ENCODE assay signal across 8 mouse cellular contexts in genomic region chr10:90828581-90829393, GRCm38 (mm10).
DNase-seq lines count a peak whose midpoint lies in the region; ATAC-seq lines count a peak whose summit lies in the region.

No protein-coding gene starts in this region.

- H3K9me3 ChIP-seq in hindbrain, embryonic 12.5 days (replicated peaks), result no peaks in the 10 kb centered on the region
- H3K9me3 ChIP-seq in limb, embryonic 12.5 days, result no peaks in the 10 kb centered on the region

- H3K27ac ChIP-seq in hindbrain, embryonic 12.5 days, result peak overlapping the region; percentile 91
- H3K27ac ChIP-seq in limb, embryonic 12.5 days, result no peak overlapping the region

- ATAC-seq in hindbrain, embryonic 12.5 days (ENCODE audit: low FRiP score), result peak; percentile 75
- peak; percentile 63; the same call in 1 of the 2 replicates for ATAC-seq in limb, embryonic 12.5 days (ENCODE audit: insufficient number of reproducible peaks, insufficient read depth, low FRiP score, low TSS enrichment, low read depth)
- ATAC-seq in monocyte, adult 5-6 weeks (replicated peaks; ENCODE audit: insufficient number of reproducible peaks, low FRiP score, low TSS enrichment, poor library complexity, severe bottlenecking), result no peak

- H3K9ac ChIP-seq in hindbrain, embryonic 12.5 days, result peak overlapping the region; percentile 77
- peak overlapping the region; percentile 52; the same call in 1 of the 2 replicates for H3K9ac ChIP-seq in limb, embryonic 12.5 days (replicated peaks)

- 0 out of 2 replicates have a peak, but pooled peaks cover 4% of the 10 kb centered on the region for H3K4me1 ChIP-seq in hindbrain, embryonic 12.5 days
- peaks cover 5% of the 10 kb centered on the region; the same call in 1 of the 2 replicates for H3K4me1 ChIP-seq in limb, embryonic 12.5 days (replicated peaks)

- H3K36me3 ChIP-seq in hindbrain, embryonic 12.5 days, result no peaks in the 10 kb centered on the region
- no peaks in the 10 kb centered on the region for H3K36me3 ChIP-seq in limb, embryonic 12.5 days

- peak overlapping the region; percentile 82 for H3K4me2 ChIP-seq in hindbrain, embryonic 12.5 days (replicated peaks)
- peak overlapping the region; percentile 99 for H3K4me2 ChIP-seq in limb, embryonic 12.5 days

- DNase-seq in layer of hippocampus, adult 11-12 months (ENCODE audit: low spot score), result peak; percentile 54
- no peak for DNase-seq in layer of hippocampus, adult 9-10 months (ENCODE audit: low spot score)
- peak; percentile 36 for DNase-seq in embryo, embryonic 9.5 days (ENCODE audit: extremely low spot score)
- DNase-seq in right cerebral cortex, adult 18-20 months, result peak; percentile 71
- DNase-seq in urinary bladder, postnatal 10 days (ENCODE audit: low spot score), result no peak

- under 1% methylated on average over 48 of the region's 73 CpGs for WGBS in hindbrain, embryonic 12.5 days
- WGBS in limb, embryonic 12.5 days, result under 1% methylated on average over 40 of the region's 73 CpGs

- peaks cover 54% of the 10 kb centered on the region for H3K27me3 ChIP-seq in hindbrain, embryonic 12.5 days
- H3K27me3 ChIP-seq in limb, embryonic 12.5 days, result peaks cover 69% of the 10 kb centered on the region

- H3K4me3 ChIP-seq in hindbrain, embryonic 12.5 days, result peak overlapping the region; percentile 58
- peak overlapping the region; percentile 59 for H3K4me3 ChIP-seq in limb, embryonic 12.5 days (replicated peaks)

Comparison
In these comparisons a context has a peak if more than half of its experiments do, and no peak if none do; other contexts are left out.
1. DNase-seq: peak in layer of hippocampus, adult 11-12 months (single experiment), embryo, embryonic 9.5 days (single experiment) and right cerebral cortex, adult 18-20 months (single experiment); none in layer of hippocampus, adult 9-10 months (single experiment) and urinary bladder, postnatal 10 days (single experiment).